In the genomic region with DNA sequence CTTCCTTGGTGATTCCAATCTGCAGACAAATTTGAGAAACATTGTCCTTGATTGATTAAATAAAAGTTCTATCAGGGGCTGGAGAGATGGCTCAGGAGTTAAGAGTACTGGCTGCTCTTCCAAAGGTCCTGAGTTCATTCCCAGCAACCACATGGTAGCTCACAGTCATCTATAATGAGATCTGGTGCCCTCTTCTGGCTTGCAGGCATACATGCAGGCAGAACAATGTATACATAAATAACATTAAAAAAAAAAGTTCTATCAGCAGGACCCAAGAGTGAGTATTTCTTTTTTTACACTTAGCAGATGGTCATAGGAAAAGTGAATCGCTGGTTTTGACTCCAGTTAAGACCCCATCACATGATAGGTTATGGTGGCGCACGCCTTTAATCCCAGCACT, we compare ENCODE assay signal across 1 mouse cellular context.
TF ChIP-seq lines count a peak whose summit lies in the region.

No protein-coding gene starts in this region.

TF ChIP-seq in MEL, 35 proteins besides CTCF, POLR2A, EP300 and RAD21 (continued from another document):
- TF ChIP-seq JUND (IDR thresholded peaks at IDR 0.05; ENCODE audit: low read depth, low read length) = no peak
- TF ChIP-seq ZC3H11A (IDR thresholded peaks at IDR 0.05; ENCODE audit: low read depth, low read length) = peak; percentile 83
- peak; percentile 40; the same call in 1 of the 2 replicates for TF ChIP-seq MAX (IDR thresholded peaks at IDR 0.05; ENCODE audit: low read length)
- no peak for TF ChIP-seq ZMIZ1 (IDR thresholded peaks at IDR 0.05; ENCODE audit: low read depth, low read length)
- TF ChIP-seq SIN3A (IDR thresholded peaks at IDR 0.05; ENCODE audit: low read length) = peak; percentile 48
- TF ChIP-seq POLR2AphosphoS2 (IDR thresholded peaks at IDR 0.05; ENCODE audit: low read length) = no peak
- TF ChIP-seq MYC (IDR thresholded peaks at IDR 0.05; ENCODE audit: low read depth, low read length) = peak; percentile 94
- TF ChIP-seq MXI1 (IDR thresholded peaks at IDR 0.05; ENCODE audit: low read depth, low read length) = 0 out of 2 replicates have a peak, but pooled peaks have one; percentile 27
- no peak for TF ChIP-seq RCOR1 (IDR thresholded peaks at IDR 0.05; ENCODE audit: low read depth, low read length)
- peak; percentile 83 for TF ChIP-seq ZNF384 (IDR thresholded peaks at IDR 0.05; ENCODE audit: low read depth, low read length)
- TF ChIP-seq MAZ (IDR thresholded peaks at IDR 0.05; ENCODE audit: low read depth, low read length) = no peak
- TF ChIP-seq SMC3 (IDR thresholded peaks at IDR 0.05; ENCODE audit: low read depth, low read length) = peak; percentile 86
- no peak for TF ChIP-seq HCFC1 (IDR thresholded peaks at IDR 0.05; ENCODE audit: low read depth, low read length)
- TF ChIP-seq CHD1 (IDR thresholded peaks at IDR 0.05; ENCODE audit: low read depth, low read length) = no peak
